Mouse (Mus musculus) liver, embryonic 16.5 days (tissue): ENCODE results near the gene Hemgn. TPM values are rescaled to one million over a fixed set of nuclear protein-coding genes. Genes with fewer than 3 reads are reported as not detected.

Experiments
- ATAC-seq: fragments of 200-750 bp; cut with Nextera tagmentation; 2 replicates; pipeline ENCODE4 v1.8.0; 2017; ENCODE audit warnings: low read depth, mild to moderate bottlenecking, moderate number of reproducible peaks, moderate library complexity
- H3K27ac ChIP-seq: fragments of 300-500 bp; sonication (generic); 2 replicates; pipeline ENCODE4 v1.5.1; 2014; ENCODE audit warnings: mild to moderate bottlenecking, low read length
- H3K27me3 ChIP-seq: fragments of 300-500 bp; sonication (generic); 2 replicates; pipeline ENCODE4 v1.6.1; 2014; ENCODE audit warnings: low read depth, low read length, mixed read lengths; ENCODE audit not compliant: control insufficient read depth, insufficient read depth
- H3K36me3 ChIP-seq: fragments of 300-500 bp; sonication (generic); 2 replicates; pipeline ENCODE4 v1.6.1; 2014; ENCODE audit warnings: mild to moderate bottlenecking; ENCODE audit not compliant: control insufficient read depth, insufficient read depth
- H3K4me1 ChIP-seq: fragments of 300-500 bp; sonication (generic); 2 replicates; pipeline ENCODE4 v1.6.1; 2014; ENCODE audit warnings: low read depth, low read length, mixed read lengths; ENCODE audit not compliant: control insufficient read depth
- H3K4me2 ChIP-seq: fragments of 300-500 bp; sonication (generic); 2 replicates; pipeline ENCODE4 v1.6.1; 2014; ENCODE audit warnings: low read depth, low read length, mixed read lengths
- H3K4me3 ChIP-seq: fragments of 300-500 bp; sonication (generic); 2 replicates; pipeline ENCODE4 v1.5.1; 2014; ENCODE audit warnings: low read depth, mild to moderate bottlenecking, low read length
- H3K9ac ChIP-seq: fragments of 300-500 bp; sonication (generic); 2 replicates; pipeline ENCODE4 v1.6.1; 2014; ENCODE audit warnings: low read depth, low read length
- H3K9me3 ChIP-seq: fragments of 300-500 bp; sonication (generic); replicated peaks from 2 replicates; pipeline ENCODE4 v1.6.1; 2016; ENCODE audit warnings: low read length; ENCODE audit not compliant: control insufficient read depth
- WGBS: fragments of 180-500 bp; shearing (Covaris S2); extraction: QIAGEN DNeasy Blood & Tissue Kit; methylation state at CpG from one replicate; pipeline ENCODE4 v1.1.7; 2014; ENCODE audit not compliant: insufficient replicate concordance; 5-methylcytosine and 5-hydroxymethylcytosine counted together
- polyA plus RNA-seq: library from polyadenylated mRNA; unstranded; fragments of >200 nt; fragmentation: Nextera tagmentation; extraction: Ambion mirVana; gene quantifications from 2 replicates; pipeline ENCODE4 v1.2.1, GENCODE M21; 2015

Gene Hemgn
- polyA plus RNA-seq, 1 experiment from 2014 or later = 375 TPM

DNA sequence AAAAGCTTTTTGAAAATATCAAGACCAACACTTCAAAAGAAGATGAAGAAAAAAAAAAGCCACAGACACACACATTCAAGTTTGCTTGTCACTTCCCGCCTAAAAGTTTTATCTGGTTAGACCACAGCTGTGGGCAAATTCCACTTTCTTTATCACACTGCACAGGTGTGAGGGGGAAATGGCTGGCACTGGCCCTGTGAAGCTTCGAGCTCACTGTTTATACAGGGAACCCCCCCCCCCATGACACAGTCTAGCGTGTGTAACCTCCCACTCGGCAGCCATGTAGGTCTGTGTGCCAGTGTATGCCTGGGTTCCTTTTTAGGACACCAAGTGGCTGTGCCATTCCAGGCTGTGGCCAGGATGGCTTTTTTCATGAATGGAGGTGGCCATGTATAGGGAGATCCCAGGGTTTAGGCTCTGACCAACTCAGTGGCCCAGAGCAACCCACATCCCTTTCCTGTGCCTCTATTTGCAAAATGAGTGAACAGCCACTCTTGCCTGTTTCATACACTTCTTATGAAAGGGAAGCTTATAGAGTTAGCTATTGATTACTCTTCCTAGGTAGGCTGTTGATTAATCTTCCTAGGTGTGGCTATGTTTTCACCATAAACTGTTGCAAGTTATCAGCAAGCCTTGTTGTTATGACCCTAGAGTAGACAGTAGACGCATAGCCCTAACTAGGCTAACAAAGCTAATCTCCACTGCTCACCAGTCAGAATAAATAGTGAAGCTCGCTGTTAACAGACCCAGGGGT is 9.1 kb downstream of the Hemgn start:
- Histone ChIP-seq H3K9ac (peak overlapping the region; percentile 80), H3K36me3 (peaks cover 21% of the 10 kb centered on the region), H3K4me1 (peaks cover 52% of the 10 kb centered on the region), H3K4me3 (peak overlapping the region; percentile 72), H3K27ac (peak overlapping the region; percentile 95), H3K9me3 (no peaks in the 10 kb centered on the region), H3K27me3 (no peaks in the 10 kb centered on the region), H3K4me2 (peak overlapping the region; percentile 62)
- 13% methylated on average over 6 of the region's 6 CpGs for WGBS
- ATAC-seq = peak; percentile 83

DNA sequence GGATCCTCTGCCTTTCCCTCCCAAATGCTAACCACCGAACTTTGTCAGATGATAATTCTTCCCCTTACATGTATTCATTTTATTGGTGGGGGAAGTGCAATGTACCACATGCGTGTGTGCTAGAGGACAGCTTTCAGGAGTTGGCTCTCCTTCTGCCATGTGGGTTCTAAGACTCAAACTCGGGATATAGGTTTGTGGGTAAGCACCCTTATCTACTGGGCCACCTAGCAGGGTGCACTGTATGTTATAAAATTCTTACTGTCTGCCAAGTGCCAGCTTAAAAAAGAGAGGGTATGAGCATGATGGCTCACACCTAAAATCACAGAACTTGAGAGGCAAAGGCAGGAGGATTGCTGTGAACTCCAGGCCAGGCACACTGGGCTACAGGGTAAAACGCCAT is 14.5 kb downstream of the Hemgn start:
- Histone ChIP-seq H3K9me3 (no peaks in the 10 kb centered on the region), H3K27ac (peak overlapping the region; percentile 90), H3K4me1 (peaks cover 50% of the 10 kb centered on the region), H3K27me3 (no peaks in the 10 kb centered on the region), H3K4me2 (peak overlapping the region; percentile 79), H3K36me3 (peaks cover 67% of the 10 kb centered on the region), H3K4me3 (peak overlapping the region; percentile 72), H3K9ac (peak overlapping the region; percentile 80)
- ATAC-seq = no peak
- WGBS = 51% methylated on average over 4 of the region's 4 CpGs

DNA sequence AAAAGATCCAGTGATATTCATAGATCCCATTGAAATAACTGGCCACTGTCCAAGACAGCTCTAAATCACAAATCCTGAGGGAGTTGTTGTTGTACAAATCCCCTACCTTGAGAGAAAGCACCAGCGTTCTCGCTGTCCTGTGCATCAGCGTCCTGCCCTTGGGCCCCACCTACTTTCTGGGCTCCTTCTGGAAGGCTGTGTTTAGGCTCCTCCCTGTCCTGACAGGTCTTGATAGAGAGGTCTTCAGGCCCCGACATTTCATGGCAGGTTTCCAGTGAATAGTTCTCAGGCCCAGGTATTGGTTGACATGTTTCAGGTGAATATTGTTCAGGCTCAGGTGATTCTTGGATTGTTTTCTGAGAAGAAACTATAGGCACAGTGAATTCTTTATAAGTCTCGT is 17.6 kb downstream of the Hemgn start:
- peaks cover 70% of the 10 kb centered on the region for H3K4me1 ChIP-seq
- H3K4me2 ChIP-seq = peak overlapping the region; percentile 79
- peak overlapping the region; percentile 90 for H3K27ac ChIP-seq
- H3K27me3 ChIP-seq = no peaks in the 10 kb centered on the region
- no peaks in the 10 kb centered on the region for H3K9me3 ChIP-seq
- ATAC-seq = peak; percentile 91
- H3K9ac ChIP-seq = peak overlapping the region; percentile 46
- 26% methylated on average over 5 of the region's 5 CpGs for WGBS
- peak overlapping the region; percentile 72 for H3K4me3 ChIP-seq
- H3K36me3 ChIP-seq = peaks cover 87% of the 10 kb centered on the region

DNA sequence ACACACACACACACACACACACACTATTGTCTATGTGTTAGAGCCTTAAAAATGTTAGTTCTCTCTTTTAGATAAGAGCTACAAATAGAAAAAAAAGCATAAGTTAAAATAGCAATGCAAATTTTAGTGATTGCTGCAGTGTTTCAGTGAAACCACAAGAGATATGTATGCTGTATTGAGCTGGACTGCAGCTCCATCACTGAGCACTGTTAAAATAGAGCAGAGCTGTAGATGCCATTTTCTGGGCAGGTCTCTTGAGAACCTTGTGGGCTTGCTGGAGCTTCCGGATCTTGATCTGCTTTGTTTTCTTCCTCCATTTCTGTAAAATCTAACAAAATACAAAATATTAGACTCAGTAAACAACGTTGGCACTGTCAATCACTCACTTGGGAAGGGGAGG is 18.9 kb downstream of the Hemgn start:
- Histone ChIP-seq H3K4me2 (peak overlapping the region; percentile 44; the same call in 1 of the 2 replicates), H3K4me1 (peaks cover 68% of the 10 kb centered on the region)

DNA sequence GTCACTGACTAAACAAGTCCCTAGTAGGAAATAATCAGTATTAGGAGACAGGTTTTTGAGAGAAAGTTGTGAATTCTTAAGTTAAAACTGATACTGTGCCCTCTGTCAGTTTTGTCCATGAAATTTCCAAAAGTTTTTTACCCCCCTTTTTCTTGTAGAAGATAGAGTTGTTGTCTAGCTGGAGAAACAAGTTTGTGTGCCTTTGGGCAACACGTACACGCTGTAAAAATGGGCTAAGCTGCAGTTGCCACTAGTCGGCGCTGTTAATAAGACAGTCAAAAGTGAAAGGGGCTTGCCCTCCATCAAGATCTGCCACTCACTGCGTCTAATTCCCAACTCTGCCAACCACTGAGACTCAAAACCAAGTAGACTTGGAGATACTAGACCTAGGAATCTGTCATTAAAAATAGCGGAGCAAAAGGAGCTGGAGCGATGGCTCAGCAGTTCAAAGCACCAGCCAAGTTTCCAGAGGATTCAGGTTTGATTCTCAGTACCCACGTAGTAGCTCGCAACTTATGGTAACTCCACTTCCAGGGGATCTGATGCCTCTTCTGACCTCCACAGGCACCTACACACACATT is 22.8 kb downstream of the Hemgn start:
- Histone ChIP-seq H3K36me3 (peaks cover 45% of the 10 kb centered on the region), H3K4me1 (peaks cover 33% of the 10 kb centered on the region), H3K4me3 (peak overlapping the region; percentile 74), H3K9ac (peak overlapping the region; percentile 84), H3K27me3 (no peaks in the 10 kb centered on the region), H3K9me3 (no peaks in the 10 kb centered on the region), H3K4me2 (peak overlapping the region; percentile 93), H3K27ac (peak overlapping the region; percentile 96)
- peak; percentile 41 for ATAC-seq
- 12% methylated on average over 9 of the region's 9 CpGs for WGBS

More for the DNA sequence above, 18.9 kb downstream of the Hemgn start:
- Histone ChIP-seq H3K9me3 (no peaks in the 10 kb centered on the region), H3K27ac (peak overlapping the region; percentile 43; the same call in 1 of the 2 replicates), H3K36me3 (peaks cover 73% of the 10 kb centered on the region), H3K4me3 (peak overlapping the region; percentile 0; the same call in 1 of the 2 replicates), H3K9ac (peak overlapping the region; percentile 13; the same call in 1 of the 2 replicates), H3K27me3 (no peaks in the 10 kb centered on the region)
- WGBS = 82% methylated on average over 2 of the region's 2 CpGs
- ATAC-seq = no peak

DNA sequence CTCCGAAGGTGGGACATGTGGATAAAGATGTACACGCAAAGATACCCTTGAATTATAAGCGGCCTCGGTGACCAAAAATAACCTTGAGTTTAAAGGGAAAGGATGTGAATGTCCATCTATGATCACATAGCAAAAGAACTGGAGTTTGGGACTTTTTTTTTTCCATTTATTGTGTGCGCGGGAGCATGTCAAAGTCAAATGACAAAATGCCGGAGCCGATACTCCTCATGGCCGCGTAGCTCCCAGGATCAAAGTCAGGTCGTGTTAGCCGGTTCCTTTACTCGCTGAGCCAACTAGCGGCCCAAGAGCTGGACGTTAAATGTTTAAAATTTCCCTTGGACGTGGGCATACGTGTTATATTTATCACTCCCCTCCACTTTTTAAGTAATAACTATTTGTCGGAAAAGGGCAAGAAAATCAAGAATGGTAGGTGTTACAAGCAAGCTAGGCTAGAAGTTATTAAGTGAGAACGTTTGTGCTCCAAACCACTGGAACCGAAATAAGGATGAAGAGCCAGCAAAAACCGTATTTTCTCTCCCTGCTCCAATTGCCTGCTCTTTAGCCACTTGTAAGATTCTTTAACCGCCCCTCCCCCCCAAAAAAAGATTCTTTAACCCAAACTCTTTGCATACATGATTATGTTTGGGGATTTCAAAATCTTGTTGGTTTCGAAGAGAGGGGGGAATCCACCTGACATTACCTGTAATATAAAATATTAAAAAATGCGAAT is 23.5 kb downstream of the Hemgn start:
- H3K27me3 ChIP-seq = no peaks in the 10 kb centered on the region
- no peak for ATAC-seq
- H3K36me3 ChIP-seq = peaks cover 47% of the 10 kb centered on the region
- H3K9me3 ChIP-seq = no peaks in the 10 kb centered on the region
- H3K4me2 ChIP-seq = peak overlapping the region; percentile 93
- peak overlapping the region; percentile 84 for H3K9ac ChIP-seq
- H3K27ac ChIP-seq = peak overlapping the region; percentile 96
- H3K4me3 ChIP-seq = peak overlapping the region; percentile 74
- WGBS = under 1% methylated on average over 24 of the region's 24 CpGs
- peaks cover 30% of the 10 kb centered on the region for H3K4me1 ChIP-seq

DNA sequence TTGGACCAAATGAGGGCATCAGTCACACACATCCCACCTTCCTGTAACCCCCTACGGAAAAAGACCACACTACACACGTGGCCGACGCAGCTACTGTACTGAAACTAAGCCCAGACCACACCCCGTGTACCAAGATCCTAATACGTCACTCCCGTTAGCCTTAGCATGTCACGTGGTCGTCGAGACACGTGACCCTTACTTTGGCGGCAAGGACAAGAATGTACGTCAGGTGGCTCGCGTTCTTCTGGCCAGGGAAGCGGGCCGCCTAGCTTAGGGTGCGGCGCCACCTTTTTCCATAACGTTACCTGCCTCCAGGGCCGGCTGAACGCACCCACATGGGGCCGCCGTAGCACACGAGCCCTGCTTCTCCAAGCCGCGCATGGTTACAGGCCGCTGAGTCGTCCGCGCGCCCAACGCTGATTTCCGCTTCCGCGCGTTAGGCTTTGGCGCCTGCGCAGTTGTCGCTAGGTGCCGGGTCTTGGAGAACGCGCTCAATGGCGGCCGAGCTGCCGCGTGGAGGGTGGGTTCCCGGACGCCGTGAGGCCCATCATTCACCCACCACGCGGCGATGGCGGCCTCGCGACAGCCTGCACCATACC is 24.2 kb downstream of the Hemgn start, which contains the start of gene Trmo:
Gene Trmo (minus strand): TSS at position 425 of the 599 bp plus-strand sequence.
- Histone ChIP-seq H3K9ac (peak within 1 kb of the TSS; percentile 84), H3K27me3 (no peaks in the 10 kb centered on the region), H3K4me2 (peak within 1 kb of the TSS; percentile 93), H3K36me3 (peaks cover 46% of the 10 kb centered on the region), H3K27ac (peak within 1 kb of the TSS; percentile 96), H3K4me3 (peak within 1 kb of the TSS; percentile 74), H3K9me3 (no peaks in the 10 kb centered on the region), H3K4me1 (peaks cover 25% of the 10 kb centered on the region)
- ATAC-seq = peak; percentile 88
- 0% methylated on average over 56 of the region's 56 CpGs for WGBS

DNA sequence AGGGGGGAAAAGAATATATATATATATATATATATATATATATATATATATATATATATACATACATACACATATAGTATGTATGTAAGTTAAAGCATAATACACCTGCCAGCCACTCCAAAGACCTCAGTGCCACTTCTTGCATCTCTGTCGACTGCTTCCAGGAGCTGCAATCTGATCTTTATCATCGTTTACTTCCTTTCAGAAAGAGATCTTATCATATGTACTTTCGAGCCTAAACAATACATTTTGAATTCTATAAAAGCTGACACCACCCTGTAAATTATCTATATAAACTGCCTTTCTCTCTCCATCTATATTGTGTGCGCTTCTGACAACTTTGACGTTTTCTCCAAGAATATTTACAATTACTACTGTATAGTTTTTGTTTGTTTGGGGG is 24.8 kb downstream of the Hemgn start:
- Histone ChIP-seq H3K27ac (peak overlapping the region; percentile 96), H3K27me3 (no peaks in the 10 kb centered on the region), H3K4me3 (peak overlapping the region; percentile 74), H3K9me3 (no peaks in the 10 kb centered on the region), H3K4me1 (peaks cover 23% of the 10 kb centered on the region), H3K9ac (peak overlapping the region; percentile 84), H3K36me3 (peaks cover 46% of the 10 kb centered on the region), H3K4me2 (peak overlapping the region; percentile 93)
- 5% methylated on average over 5 of the region's 5 CpGs for WGBS
- ATAC-seq = no peak
